Mouse (Mus musculus): ENCODE data around the gene Fut9.

- TF ChIP-seq CTCF (IDR thresholded peaks at IDR 0.05; ENCODE audit: control insufficient read depth, insufficient read depth, insufficient replicate concordance, low read depth, low read length), result no peak
- TF ChIP-seq POLR2A (IDR thresholded peaks at IDR 0.05; ENCODE audit: control insufficient read depth, low read depth, low read length), result no peak
These were observed 158.1 kb downstream of the Fut9 start for GRCm38 (mm10) chr4:25641993-25642392.

Data from testis, adult 2 months (tissue).